Mouse (Mus musculus) cerebellum, adult 2 months (tissue): Measurements from ENCODE around the gene Rab5a.

Experiments used
- CTCF ChIP-seq: fragments of 200-500 bp; IDR thresholded peaks from 2 replicates; pipeline ENCODE4 v1.5.1; 2011; ENCODE audit warnings: low read depth, mild to moderate bottlenecking, control low read depth, low read length, moderate library complexity, borderline replicate concordance; ENCODE audit not compliant: insufficient read depth
- POLR2A ChIP-seq: fragments of 200-500 bp; IDR thresholded peaks from 2 replicates; pipeline ENCODE4 v1.6.1; 2011; ENCODE audit warnings: low read length, control low read depth, borderline replicate concordance; ENCODE audit not compliant: insufficient read depth

DNA sequence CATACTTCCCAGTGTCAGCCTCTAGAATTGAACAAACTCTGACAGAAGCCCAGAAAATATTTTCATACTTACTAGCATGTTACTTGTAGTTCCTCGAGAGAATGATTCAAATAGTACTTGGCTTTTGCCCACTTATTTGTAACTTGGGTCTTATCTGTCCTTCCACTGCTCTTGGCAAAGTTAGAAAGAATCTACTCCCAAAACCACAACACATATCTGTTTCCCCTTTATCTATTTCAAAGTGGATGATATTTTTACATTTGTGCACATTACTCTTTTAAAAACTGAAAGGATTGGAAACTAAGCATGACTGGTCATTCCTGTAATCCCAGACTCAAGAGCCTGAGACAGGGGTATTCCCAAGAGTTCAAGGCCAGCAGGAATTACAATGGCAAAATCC lies 22.3 kb upstream of the Rab5a start:
- TF ChIP-seq CTCF (no peak), POLR2A (no peak)
